Comparison of ENCODE assay signal across 13 mouse cellular contexts in genomic region chr5:36259691-36260124, GRCm38 (mm10). TPM values are rescaled to one million over a fixed set of nuclear protein-coding genes. Genes with fewer than 3 reads are reported as not detected.
DNase-seq lines count a peak whose midpoint lies in the region; ATAC-seq and TF ChIP-seq lines count a peak whose summit lies in the region.
"Had no signal": no experiment of that assay in that cellular context is flagged by ENCODE, and none has a peak within 500 bp of the region (broad histone marks: within the 10 kb centered on the region; RNA-seq: fewer than 3 reads in every experiment).

No protein-coding gene starts in this region.

- H3K36me3 ChIP-seq in midbrain, embryonic 10.5 days, result no peaks in the 10 kb centered on the region
- no peaks in the 10 kb centered on the region for H3K36me3 ChIP-seq in midbrain, embryonic 16.5 days (ENCODE audit: control insufficient read depth, insufficient read depth, low read length)
- H3K36me3 ChIP-seq in forebrain, postnatal 0 days (ENCODE audit: insufficient read depth), result no peaks in the 10 kb centered on the region
- H3K36me3 ChIP-seq in liver, embryonic 14.5 days (replicated peaks; ENCODE audit: control insufficient read depth, insufficient read depth, low read depth), result no peaks in the 10 kb centered on the region
- H3K36me3 ChIP-seq: embryonic facial prominence, embryonic 13.5 days had no signal

- peaks cover 24% of the 10 kb centered on the region for H3K4me1 ChIP-seq in midbrain, embryonic 10.5 days
- H3K4me1 ChIP-seq in midbrain, embryonic 16.5 days (ENCODE audit: control insufficient read depth, insufficient read depth, low read length), result peaks cover 26% of the 10 kb centered on the region
- peaks cover 32% of the 10 kb centered on the region for H3K4me1 ChIP-seq in forebrain, postnatal 0 days (ENCODE audit: insufficient read depth)
- 0 out of 4 replicates have a peak, but pooled peaks cover 0 to 2% of the 10 kb centered on the region in 2 experiments for H3K4me1 ChIP-seq in liver, embryonic 14.5 days (replicated peaks; ENCODE audit: control insufficient read depth in 2 of 2, insufficient read depth in 2 of 2, low read length in 1 of 2)

- no peak for ATAC-seq in midbrain, embryonic 16.5 days
- peak; percentile 79 for ATAC-seq in forebrain, postnatal 0 days
- ATAC-seq in liver, embryonic 14.5 days (ENCODE audit: insufficient read depth), result peak; percentile 48; the same call in 1 of the 2 replicates
- ATAC-seq: CD4-positive, CD25-positive, alpha-beta regulatory T cell, adult 4 months had no signal

- intact Hi-C loops in left cerebral cortex, postnatal 10 days (cut with DNase I), result no loop called here

- H3K27ac ChIP-seq in midbrain, embryonic 10.5 days (replicated peaks), result peak overlapping the region; percentile 69
- no peak overlapping the region for H3K27ac ChIP-seq in midbrain, embryonic 16.5 days (ENCODE audit: low read length)
- 0 out of 2 replicates have a peak overlapping the region, but pooled peaks have one; percentile 0 for H3K27ac ChIP-seq in forebrain, postnatal 0 days (ENCODE audit: low read depth, low read length)
- no peak overlapping the region for H3K27ac ChIP-seq in liver, embryonic 14.5 days
- H3K27ac ChIP-seq: macrophage had no signal

- no peak overlapping the region for H3K9ac ChIP-seq in midbrain, embryonic 16.5 days (ENCODE audit: low read depth, low read length)
- no peak overlapping the region for H3K9ac ChIP-seq in forebrain, postnatal 0 days
- no peak overlapping the region for H3K9ac ChIP-seq in liver, embryonic 14.5 days (replicated peaks)
- H3K9ac ChIP-seq: embryonic facial prominence, embryonic 13.5 days had no signal

- DNase-seq in midbrain, embryonic 10.5 days (ENCODE audit: low spot score), result peak; percentile 18
- peak; percentile 65 for DNase-seq in forebrain, postnatal 0 days
- peak in 2 of 3 experiments; percentile 3 to 9 for DNase-seq in liver, embryonic 14.5 days (ENCODE audit: low read depth in 3 of 3, low spot score in 3 of 3)
- DNase-seq in retina, postnatal 1 day, result peak; percentile 67
- no peak for DNase-seq in left cerebral cortex, postnatal 10 days (ENCODE audit: extremely low spot score in 1 of 2, low spot score in 2 of 2)
- no peak for DNase-seq in cerebellum, adult 11-12 months
- DNase-seq: adrenal gland, postnatal 14 days; cerebellum, adult 8-10 months; kidney, postnatal 10 days had no signal

- no peak for TF ChIP-seq EP300 in liver, embryonic 14.5 days (IDR thresholded peaks at IDR 0.05; ENCODE audit: low read depth)

- 67% methylated on average over 6 of the region's 6 CpGs for WGBS in midbrain, embryonic 10.5 days
- WGBS in midbrain, embryonic 16.5 days, result 41% methylated on average over 6 of the region's 6 CpGs
- WGBS in forebrain, postnatal 0 days, result 35% methylated on average over 6 of the region's 6 CpGs
- 36% methylated on average over 6 of the region's 6 CpGs for WGBS in liver, embryonic 14.5 days (ENCODE audit: insufficient replicate concordance)

- H3K9me3 ChIP-seq in midbrain, embryonic 10.5 days (replicated peaks), result no peaks in the 10 kb centered on the region
- no peaks in the 10 kb centered on the region for H3K9me3 ChIP-seq in midbrain, embryonic 16.5 days (replicated peaks; ENCODE audit: control insufficient read depth, low read length, poor library complexity, severe bottlenecking)
- no peaks in the 10 kb centered on the region for H3K9me3 ChIP-seq in forebrain, postnatal 0 days (ENCODE audit: low read length)
- no peaks in the 10 kb centered on the region for H3K9me3 ChIP-seq in liver, embryonic 14.5 days (ENCODE audit: control insufficient read depth, low read length)
- H3K9me3 ChIP-seq: embryonic facial prominence, embryonic 13.5 days had no signal

- no peak overlapping the region for H3K4me3 ChIP-seq in midbrain, embryonic 10.5 days
- no peak overlapping the region for H3K4me3 ChIP-seq in midbrain, embryonic 16.5 days (ENCODE audit: low read depth, low read length)
- H3K4me3 ChIP-seq in forebrain, postnatal 0 days (ENCODE audit: low read depth, low read length), result no peak overlapping the region
- H3K4me3 ChIP-seq in liver, embryonic 14.5 days (ENCODE audit: insufficient read depth in 1 of 2, low read depth in 2 of 2, low read length in 2 of 2), result no peak overlapping the region
- H3K4me3 ChIP-seq: embryonic facial prominence, embryonic 13.5 days had no signal

- H3K27me3 ChIP-seq in midbrain, embryonic 10.5 days (ENCODE audit: low read depth, poor library complexity, severe bottlenecking), result no peaks in the 10 kb centered on the region
- H3K27me3 ChIP-seq in midbrain, embryonic 16.5 days (ENCODE audit: control insufficient read depth, insufficient read depth, low read depth, low read length), result no peaks in the 10 kb centered on the region
- no peaks in the 10 kb centered on the region for H3K27me3 ChIP-seq in forebrain, postnatal 0 days (ENCODE audit: insufficient read depth, low read length)
- no peaks in the 10 kb centered on the region for H3K27me3 ChIP-seq in liver, embryonic 14.5 days (ENCODE audit: control insufficient read depth, insufficient read depth, low read length)
- H3K27me3 ChIP-seq: embryonic facial prominence, embryonic 13.5 days had no signal

- H3K4me2 ChIP-seq in midbrain, embryonic 16.5 days (ENCODE audit: low read length), result no peak overlapping the region
- no peak overlapping the region for H3K4me2 ChIP-seq in forebrain, postnatal 0 days (ENCODE audit: low read depth)
- H3K4me2 ChIP-seq in liver, embryonic 14.5 days (ENCODE audit: low read depth), result no peak overlapping the region

- TF ChIP-seq CTCF in forebrain, postnatal 0 days (IDR thresholded peaks at IDR 0.05; ENCODE audit: low read depth), result no peak
- no peak for TF ChIP-seq CTCF in liver, embryonic 14.5 days (IDR thresholded peaks at IDR 0.05; ENCODE audit: low read depth)

RNA-seq across cellular contexts. Expression of gene Psapl1, which starts 55.9 kb away (rescaled TPM):
- polyA plus RNA-seq in midbrain, embryonic 10.5 days (2016; fragmentation: Nextera tagmentation; extraction: Ambion mirVana), result not detected in 2 replicates
- polyA plus RNA-seq in midbrain, embryonic 16.5 days (2015; fragmentation: Nextera tagmentation; extraction: Ambion mirVana), result 0.07 TPM in 1 of 2 replicates, not detected in the other
- total RNA-seq in forebrain, postnatal 0 days (2014; rRNA removed), result not detected in 2 replicates
- polyA plus RNA-seq in forebrain, postnatal 0 days (2015; fragmentation: Nextera tagmentation; extraction: Ambion mirVana), result not detected in 2 replicates
- polyA plus RNA-seq in liver, embryonic 14.5 days (2012; rRNA removed), result not detected in 2 replicates
- polyA plus RNA-seq in liver, embryonic 14.5 days (2014; fragmentation: Nextera tagmentation; extraction: Ambion mirVana), result not detected in 2 replicates
- not detected for total RNA-seq in left cerebral cortex, postnatal 10 days (2021)
- total RNA-seq: adrenal gland, postnatal 14 days had no signal
- polyA plus RNA-seq: CD4-positive, CD25-positive, alpha-beta regulatory T cell, adult 4 months; macrophage had no signal

Comparison
In these comparisons a context has a peak if more than half of its experiments do, and no peak if none do; other contexts are left out.
1. H3K27ac ChIP-seq: peak in midbrain, embryonic 10.5 days (single experiment) and forebrain, postnatal 0 days (single experiment); none in midbrain, embryonic 16.5 days (single experiment) and liver, embryonic 14.5 days (single experiment).
2. DNase-seq: peak in midbrain, embryonic 10.5 days (single experiment), forebrain, postnatal 0 days (single experiment), liver, embryonic 14.5 days (2 of 3) and retina, postnatal 1 day (single experiment); none in left cerebral cortex, postnatal 10 days (0 of 2) and cerebellum, adult 11-12 months (single experiment).